Mouse (Mus musculus) forelimb bud, embryonic 11.5 days (tissue): ENCODE measurements around the gene Mroh3.

Source experiments
- DNase-seq: peaks from one replicate; pipeline ENCODE4 v3.0.0-alpha.2; 2012; ENCODE audit warnings: low read depth, low spot score

The Mroh3 gene

DNA sequence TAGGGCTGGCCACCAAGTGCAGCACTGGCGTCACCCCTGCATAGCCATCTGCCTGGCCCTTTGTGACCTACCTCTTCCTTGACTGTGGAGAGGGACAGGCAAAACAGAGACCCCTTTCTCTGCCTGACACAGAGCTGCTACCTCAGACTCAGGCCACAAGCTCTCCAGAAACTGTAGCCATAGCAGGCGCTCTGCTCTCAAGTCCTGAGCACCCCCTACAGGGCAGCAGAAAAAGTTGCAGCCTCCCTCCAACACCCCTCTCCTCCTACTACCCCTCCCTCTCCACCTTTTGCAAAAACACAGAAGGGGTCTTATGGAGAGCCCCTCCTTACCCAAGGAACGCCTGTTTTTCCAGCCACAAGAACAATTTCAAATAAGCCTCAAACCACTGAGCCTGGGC, at the start of gene Mroh3:
Gene Mroh3 (minus strand): TSS at position 26 of the 400 bp plus-strand sequence.
- DNase-seq = no peak

DNA sequence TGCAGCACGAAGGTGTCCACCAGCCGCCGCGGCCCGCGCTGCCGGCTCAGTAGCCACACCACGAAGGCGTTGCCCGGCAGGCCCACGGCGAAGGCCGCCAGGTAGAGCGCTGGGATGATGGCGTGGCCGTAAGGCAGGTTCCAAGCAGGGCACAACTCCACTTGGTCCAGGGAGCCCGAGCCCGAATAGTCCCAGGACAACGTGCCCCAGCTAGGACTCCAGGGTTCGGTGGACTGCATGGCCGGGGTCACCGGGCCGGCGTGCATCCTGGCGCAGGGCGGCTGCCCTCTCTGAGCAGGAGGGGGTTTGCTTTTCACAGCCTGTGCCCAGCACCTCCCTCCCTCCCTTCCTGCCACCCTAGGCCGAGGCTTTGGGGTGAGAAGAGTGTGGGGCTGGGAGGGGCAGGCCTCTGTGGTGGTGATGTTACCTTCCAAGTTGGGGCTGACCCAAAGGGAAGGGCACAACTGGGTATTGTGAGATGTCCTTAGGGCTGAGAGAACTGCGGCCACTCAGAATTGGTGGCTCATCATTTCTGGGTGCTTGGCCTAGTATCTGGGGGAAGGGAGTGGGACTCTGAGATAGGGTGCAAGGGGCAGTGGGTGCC, 48.1 kb upstream of the Mroh3 start, which contains the start of gene Gpr25:
Gene Gpr25 (minus strand): TSS at position 239 of the 604 bp plus-strand sequence.
- DNase-seq = no peak

DNA sequence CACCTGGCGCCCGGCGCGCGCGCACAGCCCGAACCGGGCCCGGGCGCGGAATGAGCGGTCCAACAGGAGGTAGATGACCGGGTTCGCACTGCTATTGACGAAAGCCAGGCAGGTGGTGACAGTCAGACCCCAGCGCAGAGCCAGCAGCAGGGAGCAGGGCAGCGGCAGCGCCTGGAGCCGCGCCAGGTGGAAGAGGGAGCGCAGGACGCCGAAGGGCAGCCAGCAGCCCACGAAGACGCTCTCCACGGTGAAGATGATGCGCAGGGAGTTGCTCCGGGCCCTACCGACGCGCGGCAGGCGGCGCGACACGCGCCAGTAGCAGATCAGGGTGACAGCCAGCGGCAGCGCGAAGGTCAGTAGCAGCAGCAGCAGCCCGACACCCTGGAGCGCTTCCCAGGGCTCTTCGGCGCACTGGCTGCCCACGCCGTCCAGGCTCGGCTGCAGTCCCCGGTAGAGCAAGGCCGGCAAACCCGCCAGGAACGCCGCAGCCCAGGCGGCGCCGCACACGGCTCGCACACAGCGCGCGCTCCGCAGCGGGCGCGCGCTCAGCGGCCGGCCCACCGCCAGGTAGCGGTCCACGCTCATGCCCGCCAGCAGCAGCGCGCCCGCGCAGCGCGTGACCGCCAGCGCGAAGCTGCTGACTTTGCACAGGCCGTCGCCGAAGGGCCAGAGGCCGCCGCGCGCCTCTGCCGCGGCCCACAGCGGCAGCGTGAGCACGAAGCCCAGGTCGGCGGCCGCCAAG, 47.4 kb upstream of the Mroh3 start:
- peak; percentile 62 for DNase-seq

DNA sequence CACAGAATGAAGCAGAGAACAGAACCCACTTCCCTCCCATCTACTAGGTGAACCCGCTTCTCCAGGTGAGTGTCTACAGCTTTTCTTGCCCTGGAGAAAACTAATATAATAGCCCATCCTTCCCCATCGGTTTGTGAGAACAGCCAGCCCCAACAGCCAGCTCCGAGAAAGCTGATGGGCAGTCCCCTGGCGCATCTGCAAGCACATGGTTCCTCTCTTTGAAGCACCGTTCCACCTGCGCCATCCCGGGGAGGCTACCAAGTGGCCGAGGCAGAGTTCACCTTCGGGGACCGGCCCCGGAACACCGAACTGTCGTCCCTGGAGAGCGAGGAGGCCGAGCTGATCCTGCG, 46.9 kb upstream of the Mroh3 start:
- DNase-seq = no peak

DNA sequence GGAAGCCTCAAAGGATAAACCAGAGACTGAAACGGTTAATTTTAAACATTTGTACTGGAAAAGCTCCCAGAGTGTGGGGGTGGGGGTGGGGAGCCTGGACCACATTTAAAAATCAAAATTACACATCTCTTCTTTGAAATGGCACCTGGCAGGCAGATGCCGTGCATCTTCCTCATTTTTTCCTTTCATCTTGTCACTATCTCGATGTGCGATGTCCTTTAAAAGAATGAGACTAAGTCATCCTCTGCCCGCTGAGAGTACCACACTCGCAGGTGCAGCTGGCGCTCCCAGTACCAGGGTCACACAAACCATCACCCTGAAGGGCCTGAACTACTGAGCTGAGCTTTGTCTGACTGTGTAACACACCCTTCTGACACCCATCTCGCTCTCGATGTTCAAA, 45.9 kb upstream of the Mroh3 start:
- no peak for DNase-seq

DNA sequence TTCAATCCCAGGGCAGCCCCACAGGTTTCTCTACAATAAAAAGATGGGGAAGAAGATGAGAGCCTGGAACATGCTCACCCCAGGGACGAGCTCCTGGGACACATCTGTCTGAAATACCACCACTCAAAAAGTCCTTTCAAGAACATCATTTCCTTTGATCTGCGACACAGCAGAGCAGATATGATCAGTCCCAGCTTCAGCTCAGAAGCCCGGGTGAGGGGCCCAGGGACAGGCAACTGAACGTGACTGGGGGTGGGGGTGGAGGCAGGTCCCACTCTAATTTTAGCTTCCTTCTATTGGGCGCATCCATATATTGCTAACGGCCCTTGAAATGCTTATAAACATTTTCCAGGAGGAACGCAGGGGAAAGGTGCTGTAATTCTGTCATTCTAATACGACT, 43.0 kb upstream of the Mroh3 start:
- DNase-seq = no peak

DNA sequence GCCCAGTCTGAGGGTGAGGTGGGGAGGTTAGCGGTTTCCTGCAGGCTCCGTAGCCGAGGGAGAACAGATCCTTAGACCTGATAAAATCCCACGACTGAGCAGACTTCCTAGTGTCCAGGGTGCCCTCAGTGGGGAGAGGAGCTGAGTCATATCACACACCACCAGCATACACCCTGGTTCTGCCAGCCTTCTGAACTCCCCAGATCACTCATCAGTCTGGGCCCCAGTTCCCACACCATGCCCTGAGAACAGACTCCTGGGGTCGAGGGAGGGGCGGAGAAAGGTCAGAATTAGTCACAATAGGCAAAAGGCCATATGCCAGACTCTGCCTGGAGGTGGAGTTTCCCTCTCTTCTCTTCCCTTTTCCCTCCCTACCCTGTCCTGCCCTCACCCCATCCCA, 42.5 kb upstream of the Mroh3 start:
- DNase-seq = no peak

DNA sequence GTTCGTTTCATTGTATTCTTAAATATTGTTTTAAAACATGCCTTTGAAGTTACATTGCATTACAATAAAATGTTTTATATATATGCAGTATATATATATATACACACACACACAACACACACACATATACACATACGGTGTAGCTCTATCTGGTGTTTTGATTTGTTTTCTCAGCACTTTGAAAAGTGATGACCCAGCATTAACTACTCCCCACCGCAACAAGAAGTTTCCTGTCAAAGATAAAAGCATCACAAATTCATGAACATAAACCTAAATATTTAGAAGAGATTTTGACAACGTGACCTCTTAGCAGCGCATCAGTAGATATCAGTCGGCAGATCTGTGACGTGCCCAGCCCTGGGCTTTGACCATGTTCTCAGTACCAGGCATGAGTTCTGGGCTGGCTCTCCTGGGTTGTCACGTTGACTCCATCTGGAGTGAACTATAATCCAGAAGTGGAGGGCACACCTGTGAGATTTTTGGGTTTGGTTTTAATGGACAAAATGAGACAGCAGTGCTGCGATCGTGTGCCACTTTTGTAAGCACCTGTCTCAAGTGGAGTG, 42.0 kb upstream of the Mroh3 start:
- DNase-seq = no peak

DNA sequence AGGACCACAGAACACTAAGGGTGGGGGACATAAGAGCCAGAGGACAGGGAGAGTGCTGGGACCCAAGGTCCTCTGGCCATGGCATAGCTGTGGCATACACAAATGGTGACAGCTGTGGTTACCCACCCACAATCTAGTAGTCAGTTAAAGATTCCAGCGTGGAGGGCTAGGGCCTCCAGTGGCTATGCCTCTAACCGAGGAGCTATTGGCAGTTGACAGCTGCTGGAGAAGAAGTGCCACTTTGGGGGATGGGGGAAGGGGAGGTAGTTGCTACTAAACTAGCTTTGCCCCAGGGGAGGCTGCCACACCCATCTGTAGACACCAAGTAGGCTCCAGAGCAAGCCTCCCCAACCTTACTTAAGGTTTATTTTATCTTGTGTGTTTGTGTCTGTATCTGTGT, 40.8 kb upstream of the Mroh3 start:
- DNase-seq = no peak

DNA sequence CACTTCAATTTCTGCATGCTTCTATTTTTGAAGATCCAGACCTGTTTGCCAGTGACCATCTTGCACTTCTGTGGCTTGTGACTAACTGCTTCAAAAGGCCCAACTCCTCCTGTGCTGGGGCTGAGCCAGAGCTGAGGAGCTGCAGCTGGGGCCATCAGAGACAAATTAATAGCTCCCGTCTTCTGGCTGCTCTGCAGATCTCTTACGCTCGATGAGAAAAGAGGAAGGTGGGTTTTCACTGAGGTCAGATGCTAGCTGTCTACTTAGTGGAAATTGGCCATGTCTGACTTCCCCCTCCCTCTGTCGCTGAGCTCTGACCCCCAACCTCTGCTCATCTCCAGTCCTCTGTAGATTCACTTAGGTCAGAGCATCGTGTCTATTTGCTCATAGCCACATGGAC, 37.0 kb upstream of the Mroh3 start:
- DNase-seq = no peak

DNA sequence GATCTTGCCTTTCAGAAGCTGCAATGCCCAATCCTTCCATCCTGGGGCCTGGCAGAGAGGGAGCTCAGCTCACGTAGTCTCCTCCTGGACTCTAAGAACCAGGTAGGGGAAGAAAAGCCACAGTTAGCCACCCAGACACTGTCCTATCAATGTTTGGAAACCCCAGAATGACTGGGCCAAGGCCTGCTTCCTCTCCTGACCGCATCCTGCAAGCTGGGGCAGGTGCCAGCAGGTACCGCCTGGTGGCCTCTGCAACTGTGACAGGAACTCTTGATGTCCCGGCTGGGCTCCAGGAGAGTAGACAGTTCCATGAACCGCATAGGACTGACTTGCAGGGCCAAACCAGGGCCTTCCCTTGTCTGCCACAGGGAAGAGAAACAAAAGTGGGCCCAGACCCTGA, 34.8 kb upstream of the Mroh3 start:
- no peak for DNase-seq

DNA sequence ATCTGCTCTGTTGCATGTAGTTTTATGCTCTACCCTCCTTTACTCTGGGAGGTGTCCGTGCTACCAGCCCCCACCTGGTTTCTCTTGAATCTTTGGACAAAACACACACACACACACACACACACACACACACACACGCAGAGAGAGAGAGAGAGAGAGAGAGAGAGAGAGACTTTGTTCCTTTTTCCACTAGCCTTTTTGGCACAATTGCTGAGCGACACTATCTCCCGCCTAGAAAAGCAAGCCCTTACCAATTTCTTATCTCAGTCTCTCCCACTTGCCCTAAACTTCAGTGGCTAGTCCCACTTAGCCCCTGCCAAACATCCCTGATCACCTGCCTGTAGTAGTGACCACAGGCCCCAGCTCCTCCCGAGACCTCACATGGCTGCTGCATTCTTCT, 31.8 kb upstream of the Mroh3 start:
- DNase-seq = no peak

DNA sequence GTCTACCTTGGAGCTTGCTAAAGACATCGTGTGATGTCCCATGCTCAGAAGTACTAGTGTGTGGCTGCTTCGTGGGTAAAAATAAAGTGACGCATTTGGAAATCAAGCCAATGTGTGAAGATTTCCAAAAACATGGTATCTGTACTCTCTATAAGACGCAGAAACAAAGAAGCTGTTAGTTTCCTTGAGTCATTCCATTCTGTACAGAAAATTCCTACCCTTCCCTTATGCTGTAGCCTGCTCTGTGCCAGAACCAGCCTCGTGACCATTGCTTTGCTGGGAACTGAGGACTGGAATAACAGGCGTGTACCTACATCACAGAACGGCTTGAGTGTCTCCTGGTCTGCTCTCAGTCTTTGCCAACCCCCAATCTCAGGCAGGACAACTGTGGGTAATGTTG, 29.2 kb upstream of the Mroh3 start:
- no peak for DNase-seq

DNA sequence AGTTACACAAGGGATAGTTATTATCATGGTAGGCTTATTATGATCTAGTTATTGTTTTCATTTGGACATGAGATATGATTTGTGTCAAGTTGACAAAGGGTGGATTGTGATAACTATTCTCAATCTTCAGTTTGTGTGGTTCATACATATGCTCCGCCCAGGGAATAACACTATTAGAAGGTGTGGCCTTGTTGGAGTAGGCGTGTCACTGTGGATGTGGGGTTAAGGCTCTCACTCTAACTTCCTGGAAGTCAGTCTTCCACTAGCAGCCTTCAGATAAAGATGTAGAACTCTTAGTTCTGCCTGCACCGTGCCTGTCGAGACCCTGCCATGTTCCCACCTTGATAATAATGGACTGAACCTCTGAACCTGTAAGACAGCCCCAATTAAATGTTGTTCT, 25.9 kb upstream of the Mroh3 start:
- no peak for DNase-seq

DNA sequence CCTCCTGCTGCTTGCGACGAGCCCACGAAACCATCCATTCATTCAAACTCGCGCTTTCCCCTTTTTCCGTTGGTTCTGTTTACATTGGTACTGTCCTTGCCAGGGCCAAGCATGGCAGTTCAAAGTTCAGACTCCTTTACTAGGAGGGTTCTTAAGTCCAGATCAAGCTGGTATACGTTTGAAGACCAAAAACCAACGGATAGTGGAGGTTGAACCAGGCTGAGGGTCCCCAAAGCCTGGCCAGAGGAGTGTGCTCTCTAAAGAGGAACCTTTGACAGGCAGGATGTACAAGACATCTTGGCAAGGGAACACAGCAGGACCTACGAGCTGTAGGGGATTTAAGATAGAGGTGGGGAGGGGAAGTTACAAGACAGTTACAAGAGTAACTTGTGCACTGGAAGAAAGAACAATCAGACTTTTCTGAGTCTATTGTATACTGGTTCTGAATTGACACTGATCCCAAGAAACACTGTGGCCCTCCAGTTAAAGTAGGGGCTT, 22.0 kb upstream of the Mroh3 start:
- DNase-seq = no peak

DNA sequence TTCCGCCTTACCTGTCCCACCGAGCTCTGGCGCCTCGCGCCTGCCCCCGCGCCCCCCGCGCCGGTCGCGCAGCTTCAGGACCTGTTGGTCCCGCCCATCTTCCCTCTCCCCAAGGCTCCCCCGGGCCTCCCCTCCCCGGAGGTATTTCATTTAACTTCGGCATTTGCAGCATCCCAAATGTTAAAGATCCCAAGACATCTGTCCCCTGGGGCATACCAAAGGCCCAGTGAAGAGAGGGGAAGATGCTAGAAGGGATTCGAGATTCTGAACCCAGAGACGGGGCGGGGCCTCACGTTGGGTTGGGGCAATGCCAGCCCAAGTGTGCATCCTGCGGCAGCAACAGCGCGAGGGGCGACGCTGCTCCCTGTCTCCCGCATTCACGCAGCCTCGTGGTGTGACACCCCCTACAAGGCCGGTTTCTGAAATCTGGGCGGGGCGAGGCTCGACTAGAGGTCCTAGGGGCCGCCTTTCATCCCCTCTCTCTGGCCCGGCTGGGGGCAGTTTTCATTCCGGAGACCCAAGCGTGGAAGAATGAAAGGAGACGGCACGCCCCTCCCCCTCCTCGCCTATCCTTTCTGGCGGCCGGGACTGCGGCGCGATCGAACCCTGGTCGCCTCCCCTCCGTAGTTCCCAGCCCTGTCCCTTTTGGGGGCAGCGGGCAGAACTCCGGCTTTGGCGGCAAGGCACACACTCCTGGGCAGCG, 21.4 kb upstream of the Mroh3 start, which contains the start of gene Inava:
Gene Inava (minus strand): TSS at position 373 of the 703 bp plus-strand sequence.
- peak; percentile 86 for DNase-seq

DNA sequence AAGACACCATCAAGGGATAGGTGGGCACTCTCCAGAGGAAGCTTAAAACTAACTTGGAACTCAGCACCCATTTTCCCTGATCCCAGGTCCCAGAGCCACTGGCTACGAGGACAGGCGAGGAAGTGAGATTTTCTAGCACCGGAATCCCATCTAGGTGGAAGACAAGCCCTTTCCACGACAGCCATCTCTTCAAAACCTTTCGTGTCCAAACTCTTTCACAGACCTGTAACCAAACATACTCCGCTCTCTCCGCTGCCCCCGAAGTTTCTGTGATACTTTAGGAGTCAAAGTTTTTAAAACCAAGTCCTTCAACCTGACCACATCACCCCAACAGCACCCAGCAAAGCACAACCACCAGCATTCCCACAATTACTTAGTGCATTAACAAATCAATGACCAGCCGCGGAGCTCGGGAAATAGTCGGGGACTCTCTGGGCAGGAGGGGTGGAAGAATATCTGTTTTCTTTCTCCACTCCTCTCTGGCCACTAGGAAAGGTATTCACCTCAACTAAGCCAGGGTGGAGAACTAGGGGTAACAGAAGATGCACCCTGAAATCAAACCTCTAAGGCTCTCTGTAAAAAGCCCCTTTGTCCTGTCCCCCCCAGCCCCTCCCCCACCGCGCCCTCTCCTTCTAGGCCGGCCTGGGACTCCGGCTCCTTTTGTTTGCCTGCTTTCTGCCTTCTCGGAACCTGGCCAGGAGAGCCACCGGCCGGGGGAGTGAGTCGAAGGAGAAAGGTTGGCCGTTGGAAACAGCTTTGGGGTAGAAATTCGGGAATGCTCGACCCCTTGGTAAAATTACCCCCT, 20.6 kb upstream of the Mroh3 start:
- no peak for DNase-seq

DNA sequence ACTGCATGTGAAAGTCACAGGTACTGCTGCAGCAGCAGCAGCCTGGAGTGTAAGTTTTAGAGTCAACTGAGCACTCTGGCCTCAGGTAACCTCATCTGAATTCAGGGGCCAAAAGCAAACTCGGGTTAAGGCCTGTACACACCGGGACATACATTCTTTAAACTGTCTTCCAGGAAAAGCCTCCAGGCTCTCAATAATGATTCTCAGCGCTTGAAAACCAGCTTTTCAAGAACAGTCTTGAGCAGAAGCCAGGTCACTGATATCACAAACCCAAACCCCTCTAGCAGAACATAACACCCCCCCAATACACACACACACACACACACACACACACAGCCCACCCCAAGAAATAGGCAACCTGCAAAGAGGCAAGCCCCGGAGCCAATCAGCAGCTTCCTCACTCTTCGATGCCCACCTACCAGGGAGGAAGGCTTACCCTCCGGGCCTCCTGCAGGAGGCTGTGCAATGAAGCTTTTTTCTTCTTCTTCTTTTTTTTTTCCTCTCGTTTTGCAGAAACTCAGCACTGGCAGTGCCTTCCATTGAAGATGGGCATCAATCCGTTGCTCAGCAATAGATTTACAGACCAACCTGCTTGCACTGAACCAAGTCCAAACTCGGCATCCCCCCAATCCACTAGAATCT, 19.8 kb upstream of the Mroh3 start:
- no peak for DNase-seq

DNA sequence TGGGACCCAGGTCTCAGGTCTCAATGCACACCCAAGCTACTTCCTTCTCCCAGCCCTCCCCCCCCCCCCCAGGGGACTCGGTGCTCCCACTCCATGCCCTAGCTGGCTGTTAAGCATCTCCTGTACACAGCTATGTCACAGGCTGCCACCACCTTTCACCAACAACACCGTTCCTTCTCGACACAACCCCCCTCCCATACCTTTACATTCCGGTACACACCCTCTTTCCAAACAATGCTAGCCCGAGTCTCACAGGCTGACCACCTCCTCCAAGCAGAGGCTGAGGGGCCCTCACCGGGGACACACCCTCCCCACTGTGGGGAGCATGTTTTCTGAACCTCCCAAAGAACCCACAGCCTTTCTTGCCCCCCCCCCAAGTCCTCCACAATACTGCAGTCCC, 19.0 kb upstream of the Mroh3 start:
- no peak for DNase-seq

DNA sequence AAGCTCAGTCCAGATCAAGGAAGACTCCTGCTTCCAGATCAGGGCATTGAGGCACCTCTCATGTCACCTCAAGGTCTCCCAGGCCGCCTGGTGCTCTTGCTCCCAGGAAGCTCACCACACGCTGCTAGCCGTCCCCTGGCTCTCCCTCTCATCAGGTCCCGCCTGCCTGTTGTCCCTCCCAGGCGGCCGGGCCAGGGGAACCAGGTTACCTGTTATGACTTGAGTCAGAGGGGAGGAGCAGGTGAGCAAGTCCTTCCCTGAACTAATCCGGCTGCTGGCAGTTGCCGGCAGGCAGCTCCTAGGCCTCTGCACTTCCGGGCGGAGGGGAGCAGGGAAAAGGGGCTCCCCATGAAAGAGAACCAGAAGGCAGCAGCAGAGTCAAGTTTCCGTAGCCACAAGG, 17.6 kb upstream of the Mroh3 start:
- no peak for DNase-seq

DNA sequence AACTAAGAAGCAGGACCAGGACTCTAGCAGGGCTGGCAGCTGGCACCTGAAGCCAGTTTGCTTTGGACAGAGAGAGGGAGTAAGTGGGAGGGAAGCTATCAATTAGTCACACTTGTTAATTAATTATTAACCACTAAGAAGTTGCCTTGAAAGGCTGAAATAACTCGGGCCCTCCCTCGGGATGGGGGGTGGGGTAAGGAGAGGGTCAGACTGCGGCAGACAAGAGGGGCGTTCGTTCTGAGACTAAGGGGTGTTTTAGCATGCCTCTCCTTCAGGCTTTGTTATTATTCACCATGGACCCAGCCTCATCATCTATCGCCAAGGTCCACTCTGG, 16.4 kb upstream of the Mroh3 start:
- no peak for DNase-seq
